In genomic region chr10:112378465-112378864, GRCm38 (mm10) we compare ENCODE assay signal across 20 mouse cellular contexts.
DNase-seq lines count a peak whose midpoint lies in the region; ATAC-seq and TF ChIP-seq lines count a peak whose summit lies in the region.
"Had no signal": no experiment of that assay in that cellular context is flagged by ENCODE, and none has a peak within 500 bp of the region (broad histone marks: within the 10 kb centered on the region; RNA-seq: fewer than 3 reads in every experiment).

No protein-coding gene starts in this region.

- H3K4me3 ChIP-seq in forebrain, postnatal 0 days (ENCODE audit: low read depth, low read length) = no peak overlapping the region
- H3K4me3 ChIP-seq in forebrain, embryonic 10.5 days = no peak overlapping the region
- H3K4me3 ChIP-seq in lung, embryonic 14.5 days (ENCODE audit: low read depth, low read length) = no peak overlapping the region
- H3K4me3 ChIP-seq in kidney, adult 2 months (ENCODE audit: insufficient read depth, low read depth, low read length) = no peak overlapping the region
- H3K4me3 ChIP-seq: embryonic facial prominence, embryonic 12.5 days; heart, embryonic 13.5 days; hindbrain, embryonic 12.5 days had no signal

- TF ChIP-seq CTCF in forebrain, postnatal 0 days (IDR thresholded peaks at IDR 0.05; ENCODE audit: low read depth) = no peak
- TF ChIP-seq CTCF in lung, embryonic 14.5 days (IDR thresholded peaks at IDR 0.05; ENCODE audit: low read depth) = no peak
- TF ChIP-seq CTCF in kidney, adult 2 months (conservative IDR thresholded peaks at IDR 0.05; ENCODE audit: insufficient read depth, insufficient read length, low read depth, low read length) = no peak

- no peaks in the 10 kb centered on the region for H3K36me3 ChIP-seq in forebrain, postnatal 0 days (ENCODE audit: insufficient read depth)
- no peaks in the 10 kb centered on the region for H3K36me3 ChIP-seq in forebrain, embryonic 10.5 days (replicated peaks)
- H3K36me3 ChIP-seq in lung, embryonic 14.5 days (ENCODE audit: insufficient read depth) = no peaks in the 10 kb centered on the region
- no peaks in the 10 kb centered on the region for H3K36me3 ChIP-seq in kidney, adult 2 months (ENCODE audit: control insufficient read depth, insufficient read depth, low read length)
- H3K36me3 ChIP-seq: embryonic facial prominence, embryonic 12.5 days; heart, embryonic 13.5 days; hindbrain, embryonic 12.5 days had no signal

- DNase-seq in cerebellum, postnatal 14 days = peak; percentile 46 to 60
- no peak for DNase-seq in cerebellum, adult 8-10 months
- peak; percentile 33 for DNase-seq in forebrain, postnatal 0 days
- DNase-seq in forebrain, embryonic 10.5 days (ENCODE audit: extremely low spot score, low spot score) = no peak
- peak; percentile 6 for DNase-seq in lung, embryonic 14.5 days
- DNase-seq in lung, postnatal 14 days = no peak
- peak; percentile 8 for DNase-seq in Muller cell, postnatal 12 days (ENCODE audit: inconsistent ontology term)
- no peak for DNase-seq in kidney, adult 2 months
- DNase-seq: adrenal gland, adult 8-10 months; cerebellum, adult 11-12 months; cerebellum, postnatal 25 days; gastrocnemius, postnatal 36 days; heart, adult 11 months; heart, postnatal 36 days; kidney, adult 9 months had no signal

- TF ChIP-seq POLR2A in kidney, adult 2 months (IDR thresholded peaks at IDR 0.05; ENCODE audit: low read depth, low read length) = no peak

- H3K4me1 ChIP-seq in forebrain, postnatal 0 days (ENCODE audit: insufficient read depth) = no peaks in the 10 kb centered on the region
- H3K4me1 ChIP-seq in forebrain, embryonic 10.5 days = no peaks in the 10 kb centered on the region
- no peaks in the 10 kb centered on the region for H3K4me1 ChIP-seq in lung, embryonic 14.5 days (ENCODE audit: insufficient read depth)
- H3K4me1 ChIP-seq in kidney, adult 2 months (ENCODE audit: control insufficient read depth, insufficient read depth, low read length) = no peaks in the 10 kb centered on the region
- H3K4me1 ChIP-seq: embryonic facial prominence, embryonic 12.5 days; heart, embryonic 13.5 days; hindbrain, embryonic 12.5 days had no signal

- 64% methylated on average over 6 of the region's 6 CpGs for WGBS in forebrain, postnatal 0 days
- 87% methylated on average over 6 of the region's 6 CpGs for WGBS in forebrain, embryonic 10.5 days
- WGBS in lung, embryonic 14.5 days = 48% methylated on average over 6 of the region's 6 CpGs
- 71% methylated on average over 6 of the region's 6 CpGs for WGBS in kidney, adult 2 months

- peak; percentile 66 for ATAC-seq in forebrain, postnatal 0 days
- ATAC-seq in lung, embryonic 14.5 days (ENCODE audit: insufficient read depth) = no peak; the same call in 1 of the 2 replicates
- ATAC-seq: intestine, embryonic 16.5 days had no signal

- no peak overlapping the region for H3K4me2 ChIP-seq in forebrain, postnatal 0 days (ENCODE audit: low read depth)
- H3K4me2 ChIP-seq in lung, embryonic 14.5 days = no peak overlapping the region
- H3K4me2 ChIP-seq: embryonic facial prominence, embryonic 12.5 days; heart, embryonic 13.5 days; hindbrain, embryonic 12.5 days had no signal

- H3K9ac ChIP-seq in forebrain, postnatal 0 days = no peak overlapping the region
- no peak overlapping the region for H3K9ac ChIP-seq in lung, embryonic 14.5 days
- H3K9ac ChIP-seq: embryonic facial prominence, embryonic 12.5 days; heart, embryonic 13.5 days; hindbrain, embryonic 12.5 days had no signal

- no peak overlapping the region for H3K27ac ChIP-seq in forebrain, postnatal 0 days (ENCODE audit: low read depth, low read length)
- H3K27ac ChIP-seq in forebrain, embryonic 10.5 days = no peak overlapping the region
- no peak overlapping the region for H3K27ac ChIP-seq in lung, embryonic 14.5 days (ENCODE audit: low read depth)
- H3K27ac ChIP-seq in kidney, adult 2 months (ENCODE audit: insufficient read depth, low read depth, low read length) = no peak overlapping the region
- H3K27ac ChIP-seq: embryonic facial prominence, embryonic 12.5 days; heart, embryonic 13.5 days; hindbrain, embryonic 12.5 days had no signal

- no peaks in the 10 kb centered on the region for H3K9me3 ChIP-seq in forebrain, postnatal 0 days (ENCODE audit: low read length)
- H3K9me3 ChIP-seq in forebrain, embryonic 10.5 days = no peaks in the 10 kb centered on the region
- H3K9me3 ChIP-seq in lung, embryonic 14.5 days (ENCODE audit: low read depth, low read length) = no peaks in the 10 kb centered on the region
- H3K9me3 ChIP-seq: embryonic facial prominence, embryonic 12.5 days; heart, embryonic 13.5 days; hindbrain, embryonic 12.5 days had no signal

- no peaks in the 10 kb centered on the region for H3K27me3 ChIP-seq in forebrain, postnatal 0 days (ENCODE audit: insufficient read depth, low read length)
- H3K27me3 ChIP-seq in forebrain, embryonic 10.5 days (ENCODE audit: poor library complexity, severe bottlenecking) = no peaks in the 10 kb centered on the region
- no peaks in the 10 kb centered on the region for H3K27me3 ChIP-seq in lung, embryonic 14.5 days (ENCODE audit: insufficient read depth, low read length)
- no peaks in the 10 kb centered on the region for H3K27me3 ChIP-seq in kidney, adult 2 months (replicated peaks; ENCODE audit: control insufficient read depth, insufficient read depth, low read length)
- H3K27me3 ChIP-seq: CH12.LX; embryonic facial prominence, embryonic 12.5 days; heart, embryonic 13.5 days; hindbrain, embryonic 12.5 days had no signal

Comparison
In these comparisons a context has a peak if more than half of its experiments do, and no peak if none do; other contexts are left out.
1. DNase-seq: peak in cerebellum, postnatal 14 days (2 of 2), forebrain, postnatal 0 days (single experiment), lung, embryonic 14.5 days (single experiment) and Muller cell, postnatal 12 days (single experiment); none in cerebellum, adult 8-10 months (single experiment), forebrain, embryonic 10.5 days (single experiment), lung, postnatal 14 days (single experiment) and kidney, adult 2 months (single experiment).